Mouse (Mus musculus) spleen, embryonic (tissue): ENCODE results near the gene Robo2.

ENCODE experiments used
- CTCF ChIA-PET: fragments of 350-600 bp; sonication (Branson Sonifier 250); formaldehyde crosslinking; loops from one replicate; lab custom pipeline; 2022; lab: Charles Lee

The Robo2 gene

GRCm38 (mm10) chr16:74411481-74412251 is at the start of gene Robo2:
TSS of gene Robo2 (minus strand) at chr16:74411825.
- CTCF ChIA-PET, result interaction anchor here (0.6 kb wide), 1 partner anchor 516 kb away, joined by 3 read pairs; no protein-coding TSS in a partner anchor

GRCm38 (mm10) chr16:74458138-74458537 is 46.5 kb upstream of the Robo2 start:
- CTCF ChIA-PET, result no interaction called here

DNA sequence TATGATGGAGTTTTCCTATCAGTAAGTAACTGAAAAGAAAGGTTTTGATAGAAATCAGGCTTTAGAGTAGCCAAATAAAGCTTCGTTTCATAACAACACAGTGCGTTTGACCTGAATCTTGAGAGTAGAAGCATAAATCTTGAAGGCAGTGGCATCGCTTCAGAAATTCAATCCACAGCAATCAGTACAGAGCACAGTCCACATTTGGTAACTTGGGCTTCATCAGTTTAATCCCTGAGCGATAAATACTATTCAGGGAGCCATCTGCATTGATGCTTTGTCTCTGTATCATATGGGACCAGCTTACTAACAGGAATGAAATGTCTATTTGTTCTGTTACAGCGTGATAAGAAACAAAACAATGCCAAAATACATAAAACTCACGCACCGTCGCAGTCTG is 46.1 kb upstream of the Robo2 start:
- CTCF ChIA-PET, result no interaction called here

GRCm38 (mm10) chr16:74456808-74457470 is 45.3 kb upstream of the Robo2 start:
- CTCF ChIA-PET, result no interaction called here

GRCm38 (mm10) chr16:74455179-74455578 is 43.6 kb upstream of the Robo2 start:
- CTCF ChIA-PET, result no interaction called here

GRCm38 (mm10) chr16:74448025-74448424 is 36.4 kb upstream of the Robo2 start:
- CTCF ChIA-PET, result no interaction called here

- CTCF ChIA-PET, result no interaction called here
Observed at GRCm38 (mm10) chr16:74427071-74427470, 15.4 kb upstream of the Robo2 start.

DNA sequence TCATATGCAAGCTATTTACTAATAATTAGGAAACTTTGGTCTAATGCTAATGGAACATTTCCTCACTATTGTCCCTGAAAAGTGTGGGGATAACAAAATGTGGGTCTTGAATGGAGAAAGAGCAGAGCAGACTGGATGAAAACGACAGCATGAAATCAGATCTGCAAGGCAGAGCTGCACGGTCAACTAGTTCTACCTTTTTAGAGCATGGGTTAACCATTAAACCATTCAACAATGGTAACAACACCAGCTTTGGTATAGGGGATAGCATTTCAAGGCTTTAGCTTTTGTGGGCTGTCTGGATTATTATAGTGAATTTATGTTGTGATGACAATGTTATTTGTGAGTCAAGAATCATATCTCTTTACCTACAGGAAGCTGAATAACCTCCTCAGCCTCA is 8.7 kb upstream of the Robo2 start:
- CTCF ChIA-PET, result no interaction called here

GRCm38 (mm10) chr16:74412471-74413291 is 1.1 kb upstream of the Robo2 start:
- CTCF ChIA-PET, result no interaction called here

- CTCF ChIA-PET, result interaction anchor here (0.6 kb wide), 1 partner anchor 516 kb away, joined by 3 read pairs; no protein-coding TSS in a partner anchor
Observed at GRCm38 (mm10) chr16:74411021-74411420, 604 bp downstream of the Robo2 start.

GRCm38 (mm10) chr16:74410125-74410524 is 1.5 kb downstream of the Robo2 start:
- CTCF ChIA-PET, result no interaction called here

GRCm38 (mm10) chr16:74409548-74409947 is 2.1 kb downstream of the Robo2 start:
- CTCF ChIA-PET, result no interaction called here

- CTCF ChIA-PET, result no interaction called here
Observed at GRCm38 (mm10) chr16:74408566-74408965, 3.1 kb downstream of the Robo2 start.

GRCm38 (mm10) chr16:74397291-74397690 is 14.3 kb downstream of the Robo2 start:
- CTCF ChIA-PET, result no interaction called here

DNA sequence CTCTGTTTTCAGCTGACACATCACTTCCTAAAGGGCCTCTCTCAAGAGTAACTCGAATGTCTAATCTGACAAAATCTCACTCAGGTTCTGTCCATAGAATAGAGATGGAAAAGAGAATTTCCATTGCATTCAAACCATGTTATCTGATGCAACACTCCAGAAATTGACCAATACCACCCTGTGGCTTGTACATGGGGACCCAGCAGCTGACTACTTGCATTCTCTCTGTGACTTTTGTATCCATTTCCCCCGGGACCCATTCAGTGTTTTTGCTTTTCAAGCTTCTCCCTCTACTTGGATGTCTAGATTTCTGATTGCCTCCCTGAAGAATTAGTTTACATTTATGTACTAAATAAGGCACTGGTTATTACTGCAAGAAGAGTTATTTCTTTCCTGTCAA is 15.9 kb downstream of the Robo2 start:
- CTCF ChIA-PET, result no interaction called here

DNA sequence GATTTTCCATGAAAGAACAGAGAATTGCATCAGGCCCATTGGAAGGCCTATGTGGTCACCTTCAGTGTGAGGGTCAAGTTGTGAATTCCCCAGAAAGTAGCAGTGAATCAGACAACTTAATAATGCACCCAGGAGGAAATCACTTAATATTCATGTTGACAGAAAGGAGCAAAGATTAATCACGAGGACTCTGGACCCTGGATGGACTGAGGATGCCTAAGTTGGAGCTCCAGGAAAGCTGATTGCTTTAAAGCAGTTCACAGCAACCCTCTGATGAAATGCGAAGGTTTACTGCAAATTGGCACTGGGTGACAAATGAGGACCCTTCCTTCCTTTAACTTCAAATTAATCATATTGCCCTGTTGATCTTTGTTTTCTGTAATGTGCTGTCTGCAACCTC is 32.2 kb downstream of the Robo2 start:
- CTCF ChIA-PET, result no interaction called here

DNA sequence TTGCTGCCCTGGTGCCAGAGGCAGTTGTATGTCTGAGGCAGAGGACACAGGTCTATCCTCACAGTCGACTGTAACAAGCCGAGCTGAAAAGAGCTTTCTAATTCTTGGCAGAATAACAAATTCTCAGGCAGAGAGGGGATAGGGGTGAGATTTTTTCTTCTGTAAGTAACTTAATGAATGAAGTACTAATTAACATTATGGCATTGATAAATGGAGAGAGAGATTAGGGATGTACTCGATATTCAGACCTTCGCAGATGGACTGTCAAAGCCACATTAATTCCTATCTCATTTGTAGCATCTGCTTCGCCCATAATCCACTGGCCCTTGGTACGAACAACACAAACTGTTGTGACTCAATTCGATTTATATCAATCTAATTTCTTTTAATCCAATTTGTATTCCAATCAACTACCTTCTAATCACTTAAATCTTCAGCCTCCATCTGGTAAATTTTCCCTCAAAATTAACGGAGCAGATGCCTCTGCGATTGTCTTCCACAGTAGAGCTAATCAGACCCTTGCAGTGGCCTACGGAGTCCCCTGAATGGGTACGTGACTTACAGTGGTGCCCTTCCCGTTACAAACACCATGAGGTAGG is 36.2 kb downstream of the Robo2 start:
- CTCF ChIA-PET, result interaction anchor here (0.7 kb wide), 1 partner anchor 235 kb away, joined by 4 read pairs; no protein-coding TSS in a partner anchor

GRCm38 (mm10) chr16:74374540-74374939 is 37.1 kb downstream of the Robo2 start:
- CTCF ChIA-PET, result interaction anchor here (0.7 kb wide), 1 partner anchor 235 kb away, joined by 4 read pairs; no protein-coding TSS in a partner anchor

- CTCF ChIA-PET, result no interaction called here
Observed at GRCm38 (mm10) chr16:74373407-74373806, 38.2 kb downstream of the Robo2 start.

DNA sequence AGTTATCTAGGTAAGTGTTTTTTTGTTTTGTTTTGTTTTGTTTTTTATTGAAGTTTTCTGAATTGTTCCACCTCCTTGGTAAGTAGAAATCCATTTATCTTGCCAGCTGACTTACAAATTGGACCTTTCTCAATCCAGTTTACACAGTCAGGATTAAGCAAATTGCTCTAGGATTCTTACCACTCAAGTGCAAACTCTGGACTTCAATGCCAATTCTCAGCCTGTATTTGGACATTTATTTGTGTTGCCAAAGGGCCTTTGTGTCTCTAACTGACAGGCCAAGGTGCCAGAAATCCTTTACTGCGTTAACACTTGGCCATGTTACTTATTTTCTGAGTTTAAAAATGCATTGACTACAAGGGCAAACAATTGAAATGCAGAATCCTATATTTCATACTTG is 38.7 kb downstream of the Robo2 start:
- CTCF ChIA-PET, result no interaction called here

- CTCF ChIA-PET, result no interaction called here
Observed at GRCm38 (mm10) chr16:74348437-74348836, 63.2 kb downstream of the Robo2 start.
